Mouse (Mus musculus): ENCODE data around the gene Raet1e. TPM values are rescaled to one million over a fixed set of nuclear protein-coding genes. Genes with fewer than 3 reads are reported as not detected.
"Not testable (repeated sequence)": the region's sequence is repeated elsewhere in the genome, so short reads cannot be mapped to it uniquely, and the experiment has no call there.

Gene Raet1e
- 1.6 and 2.7 TPM in 2 replicates for polyA plus RNA-seq (2014; fragmentation: Nextera tagmentation; extraction: Ambion mirVana)

- H3K27ac ChIP-seq (replicated peaks in 1 of 2; ENCODE audit: control insufficient read depth in 1 of 2, insufficient read depth in 1 of 2, low read depth in 2 of 2, low read length in 2 of 2); H3K36me3 ChIP-seq (ENCODE audit: control insufficient read depth, insufficient read depth, low read length); H3K4me1 ChIP-seq (ENCODE audit: control insufficient read depth in 2 of 2, insufficient read depth in 2 of 2, low read length in 2 of 2); H3K9me3 ChIP-seq (ENCODE audit: control insufficient read depth, low read length): not testable (repeated sequence)
- under 1% methylated on average over 38 of the region's 48 CpGs for WGBS
- Histone ChIP-seq H3K4me2 (ENCODE audit: low read length) (peak within 1 kb of the TSS; percentile 68), H3K9ac (ENCODE audit: low read length) (peak within 1 kb of the TSS; percentile 38; the same call in 1 of the 2 replicates), H3K4me3 (ENCODE audit: control insufficient read depth in 1 of 2, insufficient read depth in 1 of 2, low read depth in 1 of 2, low read length in 2 of 2) (peak within 1 kb of the TSS; percentile 45 to 53), H3K27me3 (ENCODE audit: control insufficient read depth, insufficient read depth, low read length) (peaks cover 58% of the 10 kb centered on the region)
- peak; percentile 66 for ATAC-seq (ENCODE audit: insufficient number of reproducible peaks, insufficient read depth, low FRiP score, low read depth)
Observed at GRCm38 (mm10) chr10:22158310-22158999, at the start of gene Raet1e, which contains the start of gene H60b. Gene Raet1e (plus strand): TSS chr10:22158569. Gene H60b (plus strand): TSS chr10:22158586.

DNA sequence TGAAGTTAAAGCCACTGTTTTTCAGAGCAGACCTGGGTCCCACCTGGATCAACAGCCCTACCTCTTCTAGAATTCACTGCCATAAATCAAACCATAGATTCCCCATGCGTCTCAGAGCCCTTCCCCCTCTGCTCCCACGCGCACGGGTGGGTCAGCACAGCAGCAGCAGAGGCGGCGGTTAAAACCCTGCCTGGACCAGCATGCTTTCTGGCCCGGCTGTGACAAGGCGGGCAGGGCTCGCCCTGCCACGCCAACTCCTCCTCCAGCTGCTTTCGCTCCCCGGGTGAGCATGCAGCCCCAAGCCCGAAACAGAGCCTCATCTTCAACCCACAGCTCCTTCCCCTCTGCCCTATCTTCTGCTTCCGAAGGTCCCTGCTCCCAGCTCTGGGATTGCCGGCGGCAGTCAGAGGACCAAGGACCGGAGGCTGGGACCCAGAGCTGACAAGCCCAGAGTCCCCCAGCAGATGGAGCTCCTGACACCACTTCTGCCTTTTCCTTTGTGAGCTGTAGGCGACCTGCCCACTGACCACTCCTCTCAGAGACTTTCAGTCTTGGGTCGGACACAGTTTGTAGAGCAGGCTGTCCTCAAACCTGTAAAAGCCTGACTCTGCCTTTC is 17.6 kb upstream of the Raet1e start:
- under 1% methylated on average over 19 of the region's 19 CpGs for WGBS
- Histone ChIP-seq H3K27ac (replicated peaks in 1 of 2; ENCODE audit: control insufficient read depth in 1 of 2, insufficient read depth in 1 of 2, low read depth in 2 of 2, low read length in 2 of 2) (no peak overlapping the region), H3K9me3 (ENCODE audit: control insufficient read depth, low read length) (no peaks in the 10 kb centered on the region)

DNA sequence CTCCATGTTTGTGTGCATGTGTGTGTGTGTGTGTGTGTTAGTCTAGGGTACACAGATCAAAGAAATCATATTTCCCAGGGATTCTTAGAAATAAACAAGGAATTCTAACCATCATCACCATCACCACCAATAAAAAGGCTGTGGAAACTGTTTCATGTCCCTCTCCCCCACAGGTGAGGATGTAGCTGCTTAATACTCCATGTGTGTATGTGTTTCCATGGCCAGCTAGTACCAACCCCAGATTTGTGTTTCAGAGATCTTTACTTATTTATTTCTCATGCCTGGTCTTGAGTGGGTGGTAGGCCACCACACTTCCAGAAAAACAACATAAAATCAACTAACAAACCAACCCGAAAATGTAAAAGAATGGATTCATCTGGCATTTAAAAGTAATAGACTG is 16.2 kb upstream of the Raet1e start:
- not testable (repeated sequence) for ATAC-seq (ENCODE audit: insufficient number of reproducible peaks, insufficient read depth, low FRiP score, low read depth); H3K27me3 ChIP-seq (ENCODE audit: control insufficient read depth, insufficient read depth, low read length); H3K9ac ChIP-seq (ENCODE audit: low read length); H3K4me1 ChIP-seq (ENCODE audit: control insufficient read depth in 2 of 2, insufficient read depth in 2 of 2, low read length in 2 of 2); H3K27ac ChIP-seq (replicated peaks in 1 of 2; ENCODE audit: control insufficient read depth in 1 of 2, insufficient read depth in 1 of 2, low read depth in 2 of 2, low read length in 2 of 2); H3K4me2 ChIP-seq (ENCODE audit: low read length); H3K4me3 ChIP-seq (ENCODE audit: control insufficient read depth in 1 of 2, insufficient read depth in 1 of 2, low read depth in 1 of 2, low read length in 2 of 2); H3K9me3 ChIP-seq (ENCODE audit: control insufficient read depth, low read length); H3K36me3 ChIP-seq (ENCODE audit: control insufficient read depth, insufficient read depth, low read length)
- WGBS = 82% methylated on average over 1 of the region's 1 CpGs

More for the DNA sequence above, 17.6 kb upstream of the Raet1e start:
- peak overlapping the region; percentile 75 for H3K4me2 ChIP-seq (ENCODE audit: low read length)
- peak overlapping the region; percentile 63 for H3K9ac ChIP-seq (ENCODE audit: low read length)
- ATAC-seq (ENCODE audit: insufficient number of reproducible peaks, insufficient read depth, low FRiP score, low read depth) = no peak
- H3K36me3 ChIP-seq (ENCODE audit: control insufficient read depth, insufficient read depth, low read length) = no peaks in the 10 kb centered on the region
- H3K27me3 ChIP-seq (ENCODE audit: control insufficient read depth, insufficient read depth, low read length) = no peaks in the 10 kb centered on the region
- no peaks in the 10 kb centered on the region; a peak in 1 of 4 replicates for H3K4me1 ChIP-seq (ENCODE audit: control insufficient read depth in 2 of 2, insufficient read depth in 2 of 2, low read length in 2 of 2)
- H3K4me3 ChIP-seq (ENCODE audit: control insufficient read depth in 1 of 2, insufficient read depth in 1 of 2, low read depth in 1 of 2, low read length in 2 of 2) = peak overlapping the region; percentile 41 to 51

GRCm38 (mm10) chr10:22142926-22143325 is 15.4 kb upstream of the Raet1e start:
- no peaks in the 10 kb centered on the region for H3K27me3 ChIP-seq (ENCODE audit: control insufficient read depth, insufficient read depth, low read length)
- no peaks in the 10 kb centered on the region for H3K36me3 ChIP-seq (ENCODE audit: control insufficient read depth, insufficient read depth, low read length)
- no peak for ATAC-seq (ENCODE audit: insufficient number of reproducible peaks, insufficient read depth, low FRiP score, low read depth)
- no peaks in the 10 kb centered on the region; a peak in 1 of 4 replicates for H3K4me1 ChIP-seq (ENCODE audit: control insufficient read depth in 2 of 2, insufficient read depth in 2 of 2, low read length in 2 of 2)
- WGBS = 75% methylated on average over 5 of the region's 5 CpGs
- H3K4me3 ChIP-seq (ENCODE audit: control insufficient read depth in 1 of 2, insufficient read depth in 1 of 2, low read depth in 1 of 2, low read length in 2 of 2) = no peak overlapping the region
- no peak overlapping the region for H3K27ac ChIP-seq (replicated peaks in 1 of 2; ENCODE audit: control insufficient read depth in 1 of 2, insufficient read depth in 1 of 2, low read depth in 2 of 2, low read length in 2 of 2)
- no peak overlapping the region for H3K9ac ChIP-seq (ENCODE audit: low read length)
- H3K4me2 ChIP-seq (ENCODE audit: low read length) = no peak overlapping the region
- no peaks in the 10 kb centered on the region for H3K9me3 ChIP-seq (ENCODE audit: control insufficient read depth, low read length)

DNA sequence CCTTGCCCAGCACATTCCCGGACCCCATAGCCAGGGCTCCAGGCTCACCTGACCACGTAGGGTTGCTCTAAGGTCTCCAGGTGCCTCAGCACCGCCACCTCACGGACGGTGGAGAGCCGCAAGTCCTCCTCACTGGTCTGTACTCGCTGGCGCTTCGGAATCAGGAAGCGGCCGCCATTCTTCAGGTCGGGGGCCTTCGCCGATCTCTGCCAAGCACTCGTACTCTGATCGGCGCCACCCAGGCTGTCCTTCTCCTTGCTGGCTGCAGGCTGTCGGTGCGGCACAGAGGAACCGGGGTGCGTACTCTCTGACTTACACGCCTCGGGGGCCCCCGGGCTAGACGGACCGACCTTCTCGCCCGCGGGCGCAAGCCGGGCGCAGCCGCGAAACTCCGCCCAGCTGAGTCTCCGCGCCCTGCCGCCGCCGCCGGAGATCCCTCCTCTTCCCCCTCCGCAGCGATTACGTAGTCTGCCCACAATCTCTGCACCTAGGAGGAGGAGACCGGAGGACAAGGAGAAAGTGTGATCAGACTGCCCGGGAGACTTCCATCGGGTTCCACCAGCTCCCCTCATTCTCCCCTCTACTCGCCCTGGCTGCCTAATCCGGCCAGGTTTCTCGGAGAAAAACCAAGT is 9.8 kb upstream of the Raet1e start:
- WGBS = under 1% methylated on average over 47 of the region's 50 CpGs
- Histone ChIP-seq H3K4me3 (ENCODE audit: control insufficient read depth in 1 of 2, insufficient read depth in 1 of 2, low read depth in 1 of 2, low read length in 2 of 2) (peak overlapping the region; percentile 73 to 76), H3K27me3 (ENCODE audit: control insufficient read depth, insufficient read depth, low read length) (peaks cover 11% of the 10 kb centered on the region), H3K4me1 (ENCODE audit: control insufficient read depth in 2 of 2, insufficient read depth in 2 of 2, low read length in 2 of 2) (peaks cover 8% of the 10 kb centered on the region in 2 experiments; a peak in 3 of 4 replicates), H3K4me2 (ENCODE audit: low read length) (peak overlapping the region; percentile 95), H3K27ac (replicated peaks in 1 of 2; ENCODE audit: control insufficient read depth in 1 of 2, insufficient read depth in 1 of 2, low read depth in 2 of 2, low read length in 2 of 2) (peak overlapping the region; percentile 38 to 41; a peak in 2 of 4 replicates), H3K36me3 (ENCODE audit: control insufficient read depth, insufficient read depth, low read length) (no peaks in the 10 kb centered on the region), H3K9ac (ENCODE audit: low read length) (peak overlapping the region; percentile 80), H3K9me3 (ENCODE audit: control insufficient read depth, low read length) (no peaks in the 10 kb centered on the region)
- peak; percentile 71 for ATAC-seq (ENCODE audit: insufficient number of reproducible peaks, insufficient read depth, low FRiP score, low read depth)

DNA sequence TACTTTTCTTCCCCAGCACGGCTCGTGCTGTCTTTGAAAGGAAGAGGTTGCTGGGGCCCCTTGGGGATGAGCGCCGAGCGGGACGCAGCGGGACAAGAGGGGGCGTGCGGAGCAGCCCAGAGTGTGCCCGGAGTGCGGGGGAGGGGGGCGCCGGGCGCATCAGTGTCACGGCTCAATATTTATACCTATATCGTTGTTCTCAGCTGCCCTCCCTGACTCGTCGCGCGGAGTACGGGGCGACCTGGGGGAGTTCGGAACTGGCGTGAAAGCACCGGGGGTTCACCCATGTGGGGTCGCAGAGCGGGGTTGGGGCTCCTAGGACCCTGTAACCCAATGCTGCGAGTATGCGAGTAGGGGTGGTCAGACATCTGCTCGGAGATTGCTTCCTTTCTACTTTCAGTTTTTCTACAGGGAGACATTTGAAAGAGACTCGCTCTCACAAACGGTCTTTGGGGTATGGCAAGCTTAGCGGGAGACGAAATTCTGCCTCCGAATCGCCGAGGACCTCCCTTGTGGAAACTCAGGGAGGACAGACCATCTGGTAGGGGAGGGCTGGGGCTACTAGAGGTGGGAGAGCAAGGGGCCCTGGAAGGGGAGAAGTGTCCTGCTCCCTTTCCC is 9.2 kb upstream of the Raet1e start, which contains the start of gene E030030I06Rik:
Gene E030030I06Rik, minus strand, starts transcription at position 198 of the 618 bp plus-strand sequence.
- Histone ChIP-seq H3K27ac (replicated peaks in 1 of 2; ENCODE audit: control insufficient read depth in 1 of 2, insufficient read depth in 1 of 2, low read depth in 2 of 2, low read length in 2 of 2) (peak within 1 kb of the TSS; percentile 38 to 41; a peak in 2 of 4 replicates), H3K4me3 (ENCODE audit: control insufficient read depth in 1 of 2, insufficient read depth in 1 of 2, low read depth in 1 of 2, low read length in 2 of 2) (peak within 1 kb of the TSS; percentile 73 to 76), H3K36me3 (ENCODE audit: control insufficient read depth, insufficient read depth, low read length) (no peaks in the 10 kb centered on the region), H3K9me3 (ENCODE audit: control insufficient read depth, low read length) (no peaks in the 10 kb centered on the region), H3K4me1 (ENCODE audit: control insufficient read depth in 2 of 2, insufficient read depth in 2 of 2, low read length in 2 of 2) (peaks cover 8% of the 10 kb centered on the region in 2 experiments; a peak in 3 of 4 replicates), H3K27me3 (ENCODE audit: control insufficient read depth, insufficient read depth, low read length) (peaks cover 11% of the 10 kb centered on the region), H3K4me2 (ENCODE audit: low read length) (peak within 1 kb of the TSS; percentile 95), H3K9ac (ENCODE audit: low read length) (peak within 1 kb of the TSS; percentile 80)
- peak; percentile 32 for ATAC-seq (ENCODE audit: insufficient number of reproducible peaks, insufficient read depth, low FRiP score, low read depth)
- under 1% methylated on average over 37 of the region's 37 CpGs for WGBS

Measured in heart, embryonic 14.5 days (tissue).